ENCODE assay signal across 19 mouse cellular contexts in the genomic region with DNA sequence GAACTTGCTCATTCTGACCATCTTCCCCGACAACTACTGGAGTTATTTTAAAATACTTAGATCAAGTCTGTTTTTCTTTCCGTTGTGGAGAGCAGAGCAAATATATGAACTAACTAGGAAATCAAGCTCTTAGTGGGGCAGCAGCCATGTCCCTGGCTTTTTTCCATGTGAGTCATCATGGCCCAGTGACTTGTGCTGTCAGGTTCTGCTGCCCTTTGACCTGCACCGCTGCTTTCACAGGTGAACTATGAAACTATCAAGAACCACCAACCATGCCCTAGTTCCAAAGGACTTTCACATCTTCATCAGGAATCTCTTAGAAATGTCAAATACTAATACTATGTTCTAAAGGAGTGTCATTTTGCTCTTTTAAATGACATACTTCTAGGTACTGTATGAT.
DNase-seq lines count a peak whose midpoint lies in the region; ATAC-seq and TF ChIP-seq lines count a peak whose summit lies in the region.
"Had no signal": no experiment of that assay in that cellular context is flagged by ENCODE, and none has a peak within 500 bp of the region (broad histone marks: within the 10 kb centered on the region; RNA-seq: fewer than 3 reads in every experiment).

No protein-coding gene starts in this region.

- H3K27ac ChIP-seq in forebrain, embryonic 12.5 days, result no peak overlapping the region
- H3K27ac ChIP-seq in forebrain, postnatal 0 days (ENCODE audit: low read depth, low read length), result no peak overlapping the region
- no peak overlapping the region for H3K27ac ChIP-seq in forebrain, embryonic 16.5 days (ENCODE audit: low read length)
- H3K27ac ChIP-seq in heart, embryonic 10.5 days, result no peak overlapping the region
- H3K27ac ChIP-seq: embryonic facial prominence, embryonic 15.5 days; heart, embryonic 15.5 days; hindbrain, embryonic 10.5 days; kidney, postnatal 0 days; liver, embryonic 15.5 days; neural tube, embryonic 12.5 days had no signal

- 91% methylated on average over 3 of the region's 3 CpGs for WGBS in forebrain, embryonic 12.5 days
- 83% methylated on average over 3 of the region's 3 CpGs for WGBS in forebrain, postnatal 0 days
- 74% methylated on average over 3 of the region's 3 CpGs for WGBS in lung, adult 2 months
- WGBS in forebrain, embryonic 16.5 days, result 97% methylated on average over 3 of the region's 3 CpGs
- WGBS in heart, embryonic 10.5 days, result 76% methylated on average over 3 of the region's 3 CpGs

- no peaks in the 10 kb centered on the region for H3K27me3 ChIP-seq in forebrain, embryonic 12.5 days
- no peaks in the 10 kb centered on the region for H3K27me3 ChIP-seq in forebrain, postnatal 0 days (ENCODE audit: insufficient read depth, low read length)
- no peaks in the 10 kb centered on the region for H3K27me3 ChIP-seq in forebrain, embryonic 16.5 days (replicated peaks; ENCODE audit: control insufficient read depth, insufficient read depth, low read length)
- no peaks in the 10 kb centered on the region for H3K27me3 ChIP-seq in heart, embryonic 10.5 days (ENCODE audit: insufficient read depth, poor library complexity, severe bottlenecking)
- H3K27me3 ChIP-seq: embryonic facial prominence, embryonic 15.5 days; heart, embryonic 15.5 days; liver, embryonic 15.5 days; neural tube, embryonic 12.5 days had no signal

- 0 out of 2 replicates have a peak, but pooled peaks have one; percentile 28 for ATAC-seq in forebrain, embryonic 12.5 days (ENCODE audit: low FRiP score)
- ATAC-seq in forebrain, postnatal 0 days, result no peak
- 0 out of 2 replicates have a peak, but pooled peaks have one; percentile 12 for ATAC-seq in forebrain, embryonic 16.5 days

- H3K4me1 ChIP-seq in forebrain, embryonic 12.5 days, result no peaks in the 10 kb centered on the region
- H3K4me1 ChIP-seq in forebrain, postnatal 0 days (ENCODE audit: insufficient read depth), result no peaks in the 10 kb centered on the region
- H3K4me1 ChIP-seq in lung, adult 2 months (ENCODE audit: control insufficient read depth, insufficient read depth, low read length), result peaks cover 5% of the 10 kb centered on the region
- H3K4me1 ChIP-seq in forebrain, embryonic 16.5 days (replicated peaks; ENCODE audit: control insufficient read depth, insufficient read depth, low read length), result no peaks in the 10 kb centered on the region
- H3K4me1 ChIP-seq in heart, embryonic 10.5 days, result 0 out of 2 replicates have a peak, but pooled peaks cover 3% of the 10 kb centered on the region
- H3K4me1 ChIP-seq: embryonic facial prominence, embryonic 15.5 days; hindbrain, embryonic 10.5 days; liver, embryonic 15.5 days; neural tube, embryonic 12.5 days had no signal

- no peak for TF ChIP-seq POLR2A in lung, adult 2 months (IDR thresholded peaks at IDR 0.05; ENCODE audit: borderline replicate concordance, extremely low read depth, low read depth, low read length)

- H3K4me2 ChIP-seq in forebrain, embryonic 12.5 days, result no peak overlapping the region
- H3K4me2 ChIP-seq in forebrain, postnatal 0 days (ENCODE audit: low read depth), result no peak overlapping the region
- no peak overlapping the region for H3K4me2 ChIP-seq in forebrain, embryonic 16.5 days (ENCODE audit: low read length)
- H3K4me2 ChIP-seq: embryonic facial prominence, embryonic 15.5 days; heart, embryonic 15.5 days; liver, embryonic 15.5 days; neural tube, embryonic 12.5 days had no signal

- H3K4me3 ChIP-seq in forebrain, embryonic 12.5 days (replicated peaks), result no peak overlapping the region
- H3K4me3 ChIP-seq in forebrain, postnatal 0 days (ENCODE audit: low read depth, low read length), result no peak overlapping the region
- H3K4me3 ChIP-seq in lung, adult 2 months (replicated peaks; ENCODE audit: extremely low read depth, low read depth, low read length), result no peak overlapping the region
- no peak overlapping the region for H3K4me3 ChIP-seq in forebrain, embryonic 16.5 days (replicated peaks; ENCODE audit: low read length)
- H3K4me3 ChIP-seq in heart, embryonic 10.5 days, result no peak overlapping the region
- H3K4me3 ChIP-seq: embryonic facial prominence, embryonic 15.5 days; heart, embryonic 15.5 days; hindbrain, embryonic 10.5 days; liver, embryonic 15.5 days; neural tube, embryonic 12.5 days had no signal

- no peaks in the 10 kb centered on the region for H3K36me3 ChIP-seq in forebrain, embryonic 12.5 days (replicated peaks)
- no peaks in the 10 kb centered on the region for H3K36me3 ChIP-seq in forebrain, postnatal 0 days (ENCODE audit: insufficient read depth)
- no peaks in the 10 kb centered on the region for H3K36me3 ChIP-seq in forebrain, embryonic 16.5 days (ENCODE audit: control insufficient read depth, insufficient read depth)
- peaks cover 49% of the 10 kb centered on the region for H3K36me3 ChIP-seq in heart, embryonic 10.5 days
- H3K36me3 ChIP-seq: hindbrain, embryonic 10.5 days; liver, embryonic 15.5 days; neural tube, embryonic 12.5 days had no signal

- no peak overlapping the region for H3K9ac ChIP-seq in forebrain, embryonic 12.5 days
- no peak overlapping the region for H3K9ac ChIP-seq in forebrain, postnatal 0 days
- H3K9ac ChIP-seq in forebrain, embryonic 16.5 days (replicated peaks; ENCODE audit: low read depth, low read length), result no peak overlapping the region
- H3K9ac ChIP-seq: embryonic facial prominence, embryonic 15.5 days; heart, embryonic 15.5 days; liver, embryonic 15.5 days; neural tube, embryonic 12.5 days had no signal

- H3K9me3 ChIP-seq in forebrain, embryonic 12.5 days, result no peaks in the 10 kb centered on the region
- no peaks in the 10 kb centered on the region for H3K9me3 ChIP-seq in forebrain, postnatal 0 days (ENCODE audit: low read length)
- H3K9me3 ChIP-seq in forebrain, embryonic 16.5 days (ENCODE audit: control insufficient read depth, low read length), result no peaks in the 10 kb centered on the region
- no peaks in the 10 kb centered on the region for H3K9me3 ChIP-seq in heart, embryonic 10.5 days
- H3K9me3 ChIP-seq: embryonic facial prominence, embryonic 15.5 days; heart, embryonic 15.5 days; hindbrain, embryonic 10.5 days; liver, embryonic 15.5 days; neural tube, embryonic 12.5 days had no signal

- no peak for DNase-seq in forebrain, postnatal 0 days
- peak; percentile 9 for DNase-seq in lung, postnatal 25 days (ENCODE audit: low spot score)
- no peak for DNase-seq in lung, adult 2 months
- peak; percentile 63 for DNase-seq in kidney, postnatal 36 days
- DNase-seq in layer of hippocampus, postnatal 36 days, result no peak
- DNase-seq in heart, embryonic 10.5 days (ENCODE audit: low spot score), result no peak
- DNase-seq: adrenal gland, postnatal 25 days; cerebellum, adult 9-11 months; left cerebral cortex, postnatal 4 days; right cerebral cortex, postnatal 14 days; thymus, postnatal 25 days had no signal

- no peak for TF ChIP-seq CTCF in forebrain, postnatal 0 days (IDR thresholded peaks at IDR 0.05; ENCODE audit: low read depth)
- TF ChIP-seq CTCF in lung, adult 2 months (IDR thresholded peaks at IDR 0.05; ENCODE audit: insufficient read depth, low read length), result no peak

Comparison
In these comparisons a context has a peak if more than half of its experiments do, and no peak if none do; other contexts are left out.
1. DNase-seq: peak in lung, postnatal 25 days (single experiment) and kidney, postnatal 36 days (2 of 2); none in forebrain, postnatal 0 days (single experiment), lung, adult 2 months (single experiment), layer of hippocampus, postnatal 36 days (0 of 2) and heart, embryonic 10.5 days (single experiment).